Mouse (Mus musculus): ENCODE results near the gene Cep162. TPM values are rescaled to one million over a fixed set of nuclear protein-coding genes. Genes with fewer than 3 reads are reported as not detected.

Gene Cep162
- polyA plus RNA-seq, 1 experiment from 2014 or later = 9.6 TPM

GRCm38 (mm10) chr9:87210830-87211339, 44.5 kb downstream of the Cep162 start:
- 91% methylated on average over 9 of the region's 9 CpGs for WGBS
- H3K4me3 ChIP-seq (ENCODE audit: low read depth, low read length) = no peak overlapping the region
- H3K9ac ChIP-seq (replicated peaks; ENCODE audit: low read length) = no peak overlapping the region
- no peaks in the 10 kb centered on the region for H3K36me3 ChIP-seq (replicated peaks; ENCODE audit: control insufficient read depth, insufficient read depth, low read depth, low read length)
- no peaks in the 10 kb centered on the region for H3K9me3 ChIP-seq (replicated peaks; ENCODE audit: control insufficient read depth, low read length)
- H3K4me2 ChIP-seq (ENCODE audit: low read depth, low read length) = no peak overlapping the region
- no peak overlapping the region for H3K27ac ChIP-seq (replicated peaks; ENCODE audit: low read depth, low read length)
- ATAC-seq (replicated peaks; ENCODE audit: insufficient number of reproducible peaks, low FRiP score, low TSS enrichment, low read depth) = no peak
- no peak for DNase-seq (ENCODE audit: low spot score)
- no peaks in the 10 kb centered on the region for H3K27me3 ChIP-seq (ENCODE audit: control insufficient read depth, insufficient read depth, low read length)
- H3K4me1 ChIP-seq (ENCODE audit: control insufficient read depth, insufficient read depth, low read length) = no peaks in the 10 kb centered on the region

GRCm38 (mm10) chr9:87202431-87202830, 52.9 kb downstream of the Cep162 start:
- no peaks in the 10 kb centered on the region; the same call in 1 of the 2 replicates for H3K36me3 ChIP-seq (replicated peaks; ENCODE audit: control insufficient read depth, insufficient read depth, low read depth, low read length)
- no peaks in the 10 kb centered on the region for H3K4me1 ChIP-seq (ENCODE audit: control insufficient read depth, insufficient read depth, low read length)
- no peak overlapping the region for H3K4me3 ChIP-seq (ENCODE audit: low read depth, low read length)
- H3K9me3 ChIP-seq (replicated peaks; ENCODE audit: control insufficient read depth, low read length) = no peaks in the 10 kb centered on the region
- DNase-seq (ENCODE audit: low spot score) (no peak), ATAC-seq (replicated peaks; ENCODE audit: insufficient number of reproducible peaks, low FRiP score, low TSS enrichment, low read depth) (no peak)
- WGBS = 89% methylated on average over 6 of the region's 6 CpGs
- H3K9ac ChIP-seq (replicated peaks; ENCODE audit: low read length) = no peak overlapping the region
- no peak overlapping the region for H3K27ac ChIP-seq (replicated peaks; ENCODE audit: low read depth, low read length)
- no peak overlapping the region for H3K4me2 ChIP-seq (ENCODE audit: low read depth, low read length)
- no peaks in the 10 kb centered on the region for H3K27me3 ChIP-seq (ENCODE audit: control insufficient read depth, insufficient read depth, low read length)

- Histone ChIP-seq H3K27me3 (ENCODE audit: control insufficient read depth, insufficient read depth, low read length) (no peaks in the 10 kb centered on the region), H3K4me2 (ENCODE audit: low read depth, low read length) (no peak overlapping the region), H3K36me3 (replicated peaks; ENCODE audit: control insufficient read depth, insufficient read depth, low read depth, low read length) (no peaks in the 10 kb centered on the region; the same call in 1 of the 2 replicates), H3K27ac (replicated peaks; ENCODE audit: low read depth, low read length) (no peak overlapping the region), H3K9me3 (replicated peaks; ENCODE audit: control insufficient read depth, low read length) (no peaks in the 10 kb centered on the region), H3K4me3 (ENCODE audit: low read depth, low read length) (no peak overlapping the region), H3K4me1 (ENCODE audit: control insufficient read depth, insufficient read depth, low read length) (no peaks in the 10 kb centered on the region), H3K9ac (replicated peaks; ENCODE audit: low read length) (no peak overlapping the region)
- no peak for DNase-seq (ENCODE audit: low spot score)
- no peak for ATAC-seq (replicated peaks; ENCODE audit: insufficient number of reproducible peaks, low FRiP score, low TSS enrichment, low read depth)
- 94% methylated on average over 4 of the region's 4 CpGs for WGBS
Observed at GRCm38 (mm10) chr9:87200919-87201318, 54.4 kb downstream of the Cep162 start.

- Histone ChIP-seq H3K4me1 (ENCODE audit: control insufficient read depth, insufficient read depth, low read length) (no peaks in the 10 kb centered on the region), H3K9me3 (replicated peaks; ENCODE audit: control insufficient read depth, low read length) (no peaks in the 10 kb centered on the region), H3K27ac (replicated peaks; ENCODE audit: low read depth, low read length) (no peak overlapping the region), H3K36me3 (replicated peaks; ENCODE audit: control insufficient read depth, insufficient read depth, low read depth, low read length) (no peaks in the 10 kb centered on the region; the same call in 1 of the 2 replicates), H3K4me3 (ENCODE audit: low read depth, low read length) (no peak overlapping the region), H3K27me3 (ENCODE audit: control insufficient read depth, insufficient read depth, low read length) (no peaks in the 10 kb centered on the region), H3K9ac (replicated peaks; ENCODE audit: low read length) (no peak overlapping the region), H3K4me2 (ENCODE audit: low read depth, low read length) (no peak overlapping the region)
- DNase-seq (ENCODE audit: low spot score) = no peak
- no peak for ATAC-seq (replicated peaks; ENCODE audit: insufficient number of reproducible peaks, low FRiP score, low TSS enrichment, low read depth)
- WGBS = 93% methylated on average over 5 of the region's 5 CpGs
Observed at GRCm38 (mm10) chr9:87200426-87200825, 54.9 kb downstream of the Cep162 start.

- Histone ChIP-seq H3K9me3 (replicated peaks; ENCODE audit: control insufficient read depth, low read length) (no peaks in the 10 kb centered on the region), H3K36me3 (replicated peaks; ENCODE audit: control insufficient read depth, insufficient read depth, low read depth, low read length) (no peaks in the 10 kb centered on the region), H3K27ac (replicated peaks; ENCODE audit: low read depth, low read length) (no peak overlapping the region), H3K4me1 (ENCODE audit: control insufficient read depth, insufficient read depth, low read length) (no peaks in the 10 kb centered on the region), H3K27me3 (ENCODE audit: control insufficient read depth, insufficient read depth, low read length) (no peaks in the 10 kb centered on the region), H3K4me2 (ENCODE audit: low read depth, low read length) (no peak overlapping the region), H3K9ac (replicated peaks; ENCODE audit: low read length) (no peak overlapping the region), H3K4me3 (ENCODE audit: low read depth, low read length) (no peak overlapping the region)
- ATAC-seq (replicated peaks; ENCODE audit: insufficient number of reproducible peaks, low FRiP score, low TSS enrichment, low read depth) = no peak
- no peak for DNase-seq (ENCODE audit: low spot score)
- 93% methylated on average over 6 of the region's 6 CpGs for WGBS
Observed at GRCm38 (mm10) chr9:87198036-87198435, 57.3 kb downstream of the Cep162 start.

- H3K27me3 ChIP-seq (ENCODE audit: control insufficient read depth, insufficient read depth, low read length) = no peaks in the 10 kb centered on the region
- ATAC-seq (replicated peaks; ENCODE audit: insufficient number of reproducible peaks, low FRiP score, low TSS enrichment, low read depth) (no peak), DNase-seq (ENCODE audit: low spot score) (no peak)
- no peak overlapping the region for H3K27ac ChIP-seq (replicated peaks; ENCODE audit: low read depth, low read length)
- H3K4me3 ChIP-seq (ENCODE audit: low read depth, low read length) = no peak overlapping the region
- peaks cover 4% of the 10 kb centered on the region; the same call in 1 of the 2 replicates for H3K36me3 ChIP-seq (replicated peaks; ENCODE audit: control insufficient read depth, insufficient read depth, low read depth, low read length)
- H3K9ac ChIP-seq (replicated peaks; ENCODE audit: low read length) = no peak overlapping the region
- WGBS = 87% methylated on average over 3 of the region's 3 CpGs
- H3K9me3 ChIP-seq (replicated peaks; ENCODE audit: control insufficient read depth, low read length) = no peaks in the 10 kb centered on the region
- H3K4me2 ChIP-seq (ENCODE audit: low read depth, low read length) = no peak overlapping the region
- no peaks in the 10 kb centered on the region for H3K4me1 ChIP-seq (ENCODE audit: control insufficient read depth, insufficient read depth, low read length)
Observed at GRCm38 (mm10) chr9:87197277-87197676, 58.1 kb downstream of the Cep162 start.

GRCm38 (mm10) chr9:87193721-87194120, 61.6 kb downstream of the Cep162 start:
- Histone ChIP-seq H3K9me3 (replicated peaks; ENCODE audit: control insufficient read depth, low read length) (0 out of 2 replicates have a peak, but pooled peaks cover 2% of the 10 kb centered on the region), H3K27ac (replicated peaks; ENCODE audit: low read depth, low read length) (no peak overlapping the region), H3K36me3 (replicated peaks; ENCODE audit: control insufficient read depth, insufficient read depth, low read depth, low read length) (peaks cover 10% of the 10 kb centered on the region), H3K27me3 (ENCODE audit: control insufficient read depth, insufficient read depth, low read length) (no peaks in the 10 kb centered on the region), H3K4me2 (ENCODE audit: low read depth, low read length) (no peak overlapping the region), H3K4me3 (ENCODE audit: low read depth, low read length) (no peak overlapping the region), H3K9ac (replicated peaks; ENCODE audit: low read length) (no peak overlapping the region), H3K4me1 (ENCODE audit: control insufficient read depth, insufficient read depth, low read length) (no peaks in the 10 kb centered on the region)
- ATAC-seq (replicated peaks; ENCODE audit: insufficient number of reproducible peaks, low FRiP score, low TSS enrichment, low read depth) = no peak; the same call in 1 of the 2 replicates
- WGBS = 29% methylated on average over 1 of the region's 1 CpGs
- peak; percentile 71 for DNase-seq (ENCODE audit: low spot score)

GRCm38 (mm10) chr9:87187336-87187735, 68.0 kb downstream of the Cep162 start:
- Histone ChIP-seq H3K4me1 (ENCODE audit: control insufficient read depth, insufficient read depth, low read length) (no peaks in the 10 kb centered on the region), H3K9me3 (replicated peaks; ENCODE audit: control insufficient read depth, low read length) (0 out of 2 replicates have a peak, but pooled peaks cover 2% of the 10 kb centered on the region), H3K27me3 (ENCODE audit: control insufficient read depth, insufficient read depth, low read length) (no peaks in the 10 kb centered on the region), H3K4me3 (ENCODE audit: low read depth, low read length) (no peak overlapping the region), H3K4me2 (ENCODE audit: low read depth, low read length) (no peak overlapping the region), H3K27ac (replicated peaks; ENCODE audit: low read depth, low read length) (no peak overlapping the region), H3K9ac (replicated peaks; ENCODE audit: low read length) (no peak overlapping the region), H3K36me3 (replicated peaks; ENCODE audit: control insufficient read depth, insufficient read depth, low read depth, low read length) (peaks cover 6% of the 10 kb centered on the region)
- no peak for ATAC-seq (replicated peaks; ENCODE audit: insufficient number of reproducible peaks, low FRiP score, low TSS enrichment, low read depth)
- no peak for DNase-seq (ENCODE audit: low spot score)
- 71% methylated on average over 4 of the region's 4 CpGs for WGBS

All from embryonic facial prominence, embryonic 11.5 days (tissue).